ENCODE assay signal across 8 mouse cellular contexts in genomic region chr17:50189381-50190012, GRCm38 (mm10). TPM values are rescaled to one million over a fixed set of nuclear protein-coding genes. Genes with fewer than 3 reads are reported as not detected.
DNase-seq lines count a peak whose midpoint lies in the region; ATAC-seq and TF ChIP-seq lines count a peak whose summit lies in the region.

No protein-coding gene starts in this region.

- peaks cover 54% of the 10 kb centered on the region for H3K27me3 ChIP-seq in E14TG2a.4 (ENCODE audit: insufficient read depth, low read length)
- H3K27me3 ChIP-seq in forebrain, embryonic 11.5 days (ENCODE audit: control insufficient read depth, insufficient read depth, low read length), result peaks cover 28% of the 10 kb centered on the region

- peak; percentile 59 for ATAC-seq in forebrain, embryonic 11.5 days (replicated peaks; ENCODE audit: low FRiP score)

- peak overlapping the region; percentile 63 for H3K9ac ChIP-seq in forebrain, embryonic 11.5 days (ENCODE audit: low read length)

- peaks cover 10% of the 10 kb centered on the region for H3K4me1 ChIP-seq in E14TG2a.4 (replicated peaks; ENCODE audit: low read depth, low read length)
- H3K4me1 ChIP-seq in forebrain, embryonic 11.5 days (replicated peaks; ENCODE audit: control insufficient read depth, insufficient read depth, low read length), result peaks cover 8% of the 10 kb centered on the region; the same call in 1 of the 2 replicates

- DNase-seq in adrenal gland, postnatal 10 days, result peak; percentile 63
- peak; percentile 84 for DNase-seq in forebrain, embryonic 11.5 days (ENCODE audit: low spot score)
- DNase-seq in heart, postnatal 10 days, result peak; percentile 85 to 89
- DNase-seq in kidney, postnatal 25 days, result peak; percentile 72
- peak; percentile 85 for DNase-seq in lung, postnatal 36 days
- peak; percentile 55 for DNase-seq in ovary, postnatal 14 days (ENCODE audit: low spot score)
- DNase-seq in urinary bladder, postnatal 25 days (ENCODE audit: low spot score), result peak; percentile 27

- WGBS in forebrain, embryonic 11.5 days, result under 1% methylated on average over 24 of the region's 24 CpGs

- H3K36me3 ChIP-seq in E14TG2a.4 (ENCODE audit: insufficient read depth, low read length), result no peaks in the 10 kb centered on the region
- H3K36me3 ChIP-seq in forebrain, embryonic 11.5 days (ENCODE audit: control insufficient read depth, insufficient read depth, low read length), result no peaks in the 10 kb centered on the region

- H3K4me2 ChIP-seq in forebrain, embryonic 11.5 days (ENCODE audit: low read depth, low read length, severe bottlenecking), result peak overlapping the region; percentile 99

- H3K4me3 ChIP-seq in E14TG2a.4 (replicated peaks; ENCODE audit: low read length), result peak overlapping the region; percentile 83
- H3K4me3 ChIP-seq in forebrain, embryonic 11.5 days (ENCODE audit: low read depth, low read length), result peak overlapping the region; percentile 59

- intact Hi-C loops in heart, postnatal 10 days (cut with DNase I), result loop anchor here (2.0 to 5.0 kb wide), 2 partner anchors 52 to 221 kb away; no protein-coding TSS in a partner anchor

- H3K27ac ChIP-seq in forebrain, embryonic 11.5 days (ENCODE audit: low read depth, low read length), result no peak overlapping the region

- no peaks in the 10 kb centered on the region for H3K9me3 ChIP-seq in E14TG2a.4 (ENCODE audit: low read length)
- no peaks in the 10 kb centered on the region for H3K9me3 ChIP-seq in forebrain, embryonic 11.5 days (ENCODE audit: control insufficient read depth, low read length)

- peak; percentile 29 for TF ChIP-seq CTCF in E14TG2a.4 (conservative IDR thresholded peaks at IDR 0.05; ENCODE audit: low read length)

RNA-seq across cellular contexts. Expression of gene Rftn1, which starts 1.0 kb away (rescaled TPM):
- 10 to 100 TPM; 16.3 to 22.7 TPM for total RNA-seq in adrenal gland, postnatal 10 days (2021)
- polyA plus RNA-seq in forebrain, embryonic 11.5 days (2014; fragmentation: Nextera tagmentation; extraction: Ambion mirVana), result 11.6 and 12.9 TPM in 2 replicates
- 10 to 100 TPM; 69.5 to 79.2 TPM for total RNA-seq in heart, postnatal 10 days (2021)

Comparison
In these comparisons a context has a peak if more than half of its experiments do, and no peak if none do; other contexts are left out.
1. DNase-seq: peak in every context shown above with its lines; median percentile 87 in heart, postnatal 10 days; 85 in lung, postnatal 36 days; 84 in forebrain, embryonic 11.5 days; 72 in kidney, postnatal 25 days; 63 in adrenal gland, postnatal 10 days; 55 in ovary, postnatal 14 days; 27 in urinary bladder, postnatal 25 days.